Mouse (Mus musculus): Measurements from ENCODE around the gene Rap1gap. TPM values are rescaled to one million over a fixed set of nuclear protein-coding genes. Genes with fewer than 3 reads are reported as not detected.

The Rap1gap gene
- 100 to 1,000 TPM; 263 to 285 TPM for total RNA-seq (2021)

GRCm38 (mm10) chr4:137664433-137664979 is at the start of gene Rap1gap:
Gene Rap1gap (plus strand): TSS chr4:137664726.
- peak; percentile 66 to 70 for DNase-seq (ENCODE audit: extremely low spot score in 1 of 2, low spot score in 1 of 2)

GRCm38 (mm10) chr4:137622847-137623246 is 41.7 kb upstream of the Rap1gap start:
- DNase-seq (ENCODE audit: extremely low spot score in 1 of 2, low spot score in 1 of 2) = no peak

- no peak for DNase-seq (ENCODE audit: extremely low spot score in 1 of 2, low spot score in 1 of 2)
Measured at GRCm38 (mm10) chr4:137627476-137628235, 36.9 kb upstream of the Rap1gap start.

- DNase-seq (ENCODE audit: extremely low spot score in 1 of 2, low spot score in 1 of 2) = no peak
Measured at GRCm38 (mm10) chr4:137628400-137628799, 36.1 kb upstream of the Rap1gap start.

GRCm38 (mm10) chr4:137629354-137629753 is 35.2 kb upstream of the Rap1gap start:
- DNase-seq (ENCODE audit: extremely low spot score in 1 of 2, low spot score in 1 of 2) = no peak

GRCm38 (mm10) chr4:137630153-137630552 is 34.4 kb upstream of the Rap1gap start:
- no peak for DNase-seq (ENCODE audit: extremely low spot score in 1 of 2, low spot score in 1 of 2)

GRCm38 (mm10) chr4:137631596-137631995 is 32.9 kb upstream of the Rap1gap start:
- no peak for DNase-seq (ENCODE audit: extremely low spot score in 1 of 2, low spot score in 1 of 2)

GRCm38 (mm10) chr4:137633394-137633793 is 31.1 kb upstream of the Rap1gap start:
- DNase-seq (ENCODE audit: extremely low spot score in 1 of 2, low spot score in 1 of 2) = no peak

GRCm38 (mm10) chr4:137636597-137636996 is 27.9 kb upstream of the Rap1gap start:
- DNase-seq (ENCODE audit: extremely low spot score in 1 of 2, low spot score in 1 of 2) = no peak

GRCm38 (mm10) chr4:137641556-137641955 is 23.0 kb upstream of the Rap1gap start:
- DNase-seq (ENCODE audit: extremely low spot score in 1 of 2, low spot score in 1 of 2) = no peak

GRCm38 (mm10) chr4:137642101-137642500 is 22.4 kb upstream of the Rap1gap start:
- DNase-seq (ENCODE audit: extremely low spot score in 1 of 2, low spot score in 1 of 2) = no peak

- no peak for DNase-seq (ENCODE audit: extremely low spot score in 1 of 2, low spot score in 1 of 2)
Measured at GRCm38 (mm10) chr4:137643459-137643858, 21.1 kb upstream of the Rap1gap start.

GRCm38 (mm10) chr4:137646262-137646661 is 18.3 kb upstream of the Rap1gap start:
- DNase-seq (ENCODE audit: extremely low spot score in 1 of 2, low spot score in 1 of 2) = no peak

- DNase-seq (ENCODE audit: extremely low spot score in 1 of 2, low spot score in 1 of 2) = no peak
Measured at GRCm38 (mm10) chr4:137647648-137648047, 16.9 kb upstream of the Rap1gap start.

GRCm38 (mm10) chr4:137648230-137648629 is 16.3 kb upstream of the Rap1gap start:
- no peak for DNase-seq (ENCODE audit: extremely low spot score in 1 of 2, low spot score in 1 of 2)

- no peak for DNase-seq (ENCODE audit: extremely low spot score in 1 of 2, low spot score in 1 of 2)
Measured at GRCm38 (mm10) chr4:137650912-137651311, 13.6 kb upstream of the Rap1gap start.

GRCm38 (mm10) chr4:137652835-137653346 is 11.6 kb upstream of the Rap1gap start:
- DNase-seq (ENCODE audit: extremely low spot score in 1 of 2, low spot score in 1 of 2) = no peak

GRCm38 (mm10) chr4:137655241-137656031 is 9.1 kb upstream of the Rap1gap start:
- DNase-seq (ENCODE audit: extremely low spot score in 1 of 2, low spot score in 1 of 2) = no peak

- no peak for DNase-seq (ENCODE audit: extremely low spot score in 1 of 2, low spot score in 1 of 2)
Measured at GRCm38 (mm10) chr4:137657674-137658073, 6.9 kb upstream of the Rap1gap start.

GRCm38 (mm10) chr4:137659541-137659940 is 5.0 kb upstream of the Rap1gap start:
- DNase-seq (ENCODE audit: extremely low spot score in 1 of 2, low spot score in 1 of 2) = no peak

All from layer of hippocampus, postnatal 25 days (tissue).